Mouse (Mus musculus): Measurements from ENCODE around the gene Dnajc27.

Dnajc27 gene

GRCm38 (mm10) chr12:4107383-4107782, 25.0 kb downstream of the Dnajc27 start:
- DNase-seq, result peak; percentile 51 to 83

- no peak for DNase-seq
Measured at GRCm38 (mm10) chr12:4116132-4116531, 33.7 kb downstream of the Dnajc27 start.

- no peak for DNase-seq
Measured at GRCm38 (mm10) chr12:4117136-4117535, 34.8 kb downstream of the Dnajc27 start.

DNA sequence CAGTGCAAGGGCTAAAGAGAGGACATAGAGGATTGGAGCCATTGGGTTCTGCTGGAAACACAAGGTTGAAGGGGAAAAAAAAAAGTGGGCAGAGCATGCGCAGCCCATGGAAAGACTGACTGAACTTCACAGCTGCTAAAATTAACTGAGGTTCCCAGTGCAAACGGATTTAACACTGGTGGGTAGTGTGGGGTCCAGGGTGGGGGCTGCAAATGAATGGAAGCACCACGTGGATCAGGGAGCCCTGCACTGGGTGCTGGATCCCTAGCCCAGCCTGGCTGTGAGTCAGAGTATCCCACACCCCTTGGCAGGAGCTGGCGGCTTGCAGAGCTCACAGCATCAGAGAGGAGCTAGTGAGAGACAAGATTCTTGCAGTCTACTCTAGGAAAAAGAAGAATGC, 35.2 kb downstream of the Dnajc27 start:
- no peak for DNase-seq

- DNase-seq, result peak in 1 of 2 experiments; percentile 19
Measured at GRCm38 (mm10) chr12:4127346-4127745, 45.0 kb downstream of the Dnajc27 start.

DNA sequence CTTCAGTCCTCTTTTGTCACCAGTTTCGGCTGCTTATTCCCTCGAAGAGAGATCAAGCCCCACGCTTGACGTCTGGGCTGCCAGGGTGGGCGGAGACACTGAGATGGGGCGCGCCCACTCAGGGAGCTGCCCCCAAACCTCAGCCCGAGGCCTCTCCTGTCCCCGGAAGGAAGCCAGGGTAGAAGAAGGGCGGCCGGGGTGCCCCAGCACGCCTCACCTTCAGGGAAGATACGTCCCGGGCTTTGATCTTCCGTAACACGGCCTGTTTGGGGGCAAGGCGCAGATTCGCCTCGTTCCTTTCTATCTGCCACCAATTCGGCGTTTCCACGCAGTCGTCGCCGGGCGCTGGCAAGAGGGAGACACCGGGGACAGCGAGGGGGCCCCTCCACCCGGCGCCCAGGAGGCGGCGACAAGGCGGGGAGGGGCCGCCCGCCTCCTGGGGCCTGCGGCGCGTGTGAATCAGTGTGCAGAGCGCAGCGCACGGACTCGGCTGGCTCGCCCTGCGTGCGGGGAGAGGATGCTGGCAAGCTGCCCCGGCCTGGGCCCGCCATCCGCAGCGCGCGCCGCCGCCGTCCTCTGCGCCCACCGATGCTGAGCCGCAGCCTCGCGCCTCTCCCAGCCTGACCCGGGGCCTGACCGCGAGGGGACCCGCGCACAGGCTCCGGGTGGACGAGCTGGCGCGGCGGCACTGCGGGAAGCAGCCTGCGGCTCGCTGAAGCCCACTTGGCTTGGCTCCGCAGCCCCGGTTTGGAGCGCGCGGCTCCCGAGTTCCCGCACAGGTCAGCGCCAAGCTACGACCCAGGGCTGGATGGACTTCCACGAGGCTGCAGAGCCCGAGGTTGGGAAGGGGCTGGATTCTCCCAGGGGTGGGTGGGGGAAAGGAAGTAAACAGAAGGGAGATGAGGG, 50.8 kb downstream of the Dnajc27 start, which contains the start of gene Adcy3:
Adcy3 (plus strand) TSS at position 163 of the 906 bp plus-strand sequence.
- DNase-seq, result peak in 1 of 2 experiments; percentile 55

DNA sequence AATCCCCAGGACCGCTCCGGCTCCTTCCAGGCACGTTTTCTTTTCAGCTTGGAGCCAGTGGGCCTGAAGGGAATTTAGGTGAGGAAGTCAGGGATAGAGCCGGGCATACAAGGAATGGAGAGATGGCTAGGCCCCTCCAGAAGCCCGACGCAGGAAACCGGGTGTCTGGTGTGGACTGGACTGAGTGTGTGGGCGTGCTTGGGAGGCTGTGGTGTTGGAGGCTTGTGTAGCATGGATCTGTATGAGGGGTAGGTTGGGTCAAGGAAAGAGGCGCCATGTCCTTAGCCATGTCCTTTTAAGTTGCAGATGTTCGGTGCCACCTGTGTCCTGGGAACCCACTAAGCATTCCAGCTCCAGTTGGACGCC, 51.4 kb downstream of the Dnajc27 start:
- DNase-seq, result no peak

- no peak for DNase-seq
Measured at GRCm38 (mm10) chr12:4143179-4143578, 60.8 kb downstream of the Dnajc27 start.

GRCm38 (mm10) chr12:4150936-4151335, 68.6 kb downstream of the Dnajc27 start:
- DNase-seq, result no peak

DNA sequence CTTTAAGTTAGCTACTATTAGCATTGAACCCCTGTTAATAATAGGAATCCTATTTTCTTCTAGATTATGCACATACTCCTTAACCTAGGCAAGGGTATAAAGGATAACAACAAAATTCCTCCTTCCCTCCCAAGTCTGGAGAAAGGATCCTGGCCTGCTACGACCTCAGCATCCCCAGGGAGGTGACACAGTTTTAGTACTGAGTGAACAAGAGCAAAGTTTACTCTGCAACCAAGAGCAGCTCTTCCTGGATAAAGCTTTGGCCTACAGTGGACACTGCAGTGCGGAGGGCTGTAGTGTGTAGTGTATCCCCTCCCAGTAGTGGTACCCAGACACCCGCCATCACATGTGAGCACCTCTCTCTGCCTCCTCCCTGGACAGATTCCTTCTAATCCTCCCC, 69.6 kb downstream of the Dnajc27 start:
- peak in 1 of 2 experiments; percentile 29 for DNase-seq

DNA sequence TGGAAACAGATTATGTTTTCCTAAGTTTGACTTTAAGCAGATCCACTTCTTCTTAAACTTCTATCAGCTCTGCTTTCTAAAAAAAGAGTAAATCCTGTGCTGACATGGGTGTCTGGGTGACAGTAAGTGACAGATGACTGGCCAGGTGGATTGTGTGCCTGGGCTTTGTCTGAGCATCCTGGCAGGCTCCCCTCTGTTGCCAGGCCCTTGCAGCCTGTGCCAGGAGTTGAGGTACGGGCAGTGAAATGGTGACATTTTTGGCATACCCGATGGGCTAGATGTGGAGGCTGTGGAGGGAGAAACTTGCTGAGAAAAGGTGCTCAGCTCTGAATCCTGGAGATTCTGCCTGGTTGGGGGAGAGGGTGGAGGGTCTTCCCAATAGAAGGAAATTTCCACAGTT, 75.1 kb downstream of the Dnajc27 start:
- DNase-seq, result no peak

DNA sequence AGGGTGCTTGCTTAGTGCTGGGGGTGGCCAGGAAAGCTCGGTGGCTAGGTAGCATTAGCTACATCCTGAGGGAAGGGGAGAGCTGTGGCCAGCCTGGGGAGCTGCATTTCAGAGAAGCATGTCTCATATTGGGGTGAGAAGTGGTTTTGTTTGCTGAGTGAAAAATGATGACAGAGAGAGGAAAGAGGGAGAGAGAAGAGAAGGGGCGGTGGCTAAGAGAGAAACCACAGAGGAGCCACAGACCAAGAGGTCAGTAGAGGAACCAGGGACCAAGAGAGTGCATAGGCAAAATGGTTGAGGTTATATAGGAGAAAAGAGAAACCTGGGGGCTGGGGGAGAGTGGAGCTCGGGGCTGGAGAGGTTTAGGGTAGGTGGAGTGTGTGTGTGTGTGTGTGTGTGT, 75.8 kb downstream of the Dnajc27 start:
- no peak for DNase-seq

DNA sequence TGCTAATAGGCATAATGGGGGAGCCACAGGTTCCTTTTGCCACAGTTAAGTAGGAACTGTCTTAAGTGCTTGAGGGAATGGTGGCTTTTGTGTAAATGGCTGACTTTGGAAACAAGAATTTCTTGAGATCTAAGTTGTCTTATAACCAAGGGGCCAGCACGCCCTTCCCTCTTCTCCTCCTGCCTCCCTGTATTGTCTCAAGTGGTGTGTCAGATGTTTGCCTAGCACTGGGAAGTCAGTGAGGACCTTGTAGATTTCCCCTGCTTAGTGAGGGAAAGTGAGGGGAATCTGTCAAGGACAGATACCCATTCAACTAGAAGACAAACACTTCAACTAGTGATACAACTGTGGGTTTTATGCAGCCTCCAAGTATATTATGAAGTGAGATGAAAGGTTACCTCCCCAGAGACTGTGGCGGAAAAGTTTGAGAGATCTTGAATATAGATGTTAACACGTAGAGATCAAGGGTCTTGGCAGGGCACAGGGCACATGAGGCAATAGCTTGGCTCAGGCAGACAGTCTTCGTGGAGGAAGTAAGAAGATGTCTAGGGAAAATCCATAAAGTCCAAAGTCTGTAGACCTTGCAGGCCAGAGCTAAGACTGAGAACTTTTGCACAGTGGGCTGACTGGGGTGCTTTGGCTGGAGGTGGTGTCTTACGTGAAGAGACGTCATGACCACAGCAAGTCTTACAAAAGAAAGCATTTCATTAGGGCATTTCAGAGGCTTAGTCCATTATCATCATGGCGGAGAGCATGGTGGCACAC, 76.7 kb downstream of the Dnajc27 start:
- DNase-seq, result no peak
